Mouse (Mus musculus) MEL (cell line): ENCODE data around the gene Obp2b. TPM values are rescaled to one million over a fixed set of nuclear protein-coding genes. Genes with fewer than 3 reads are reported as not detected.

ENCODE experiments used
- DNase-seq: peaks from one replicate; pipeline ENCODE4 v3.0.0; 2011; ENCODE audit warnings: low read depth, low spot score
- H3K27ac ChIP-seq: 2 replicates; pipeline ENCODE4 v1.5.1; 2012; ENCODE audit warnings: low read depth, mild to moderate bottlenecking, control low read depth, low read length, moderate library complexity; ENCODE audit not compliant: control insufficient read depth
- H3K27me3 ChIP-seq, 2 experiments: fragments of 150-350 bp in 1 of 2; sonication (generic) in 1 of 2; 2 replicates each; pipeline ENCODE4 v1.6.1; 2012; ENCODE audit warnings: low read length in 2 of 2, mild to moderate bottlenecking in 2 of 2, improper control_type of control experiment in 1 of 2, moderate library complexity in 1 of 2; ENCODE audit not compliant: insufficient read depth in 2 of 2, control insufficient read depth in 1 of 2
- H3K36me3 ChIP-seq, 2 experiments: 2 replicates each; pipeline ENCODE4 v1.6.1; 2012 to 2014; ENCODE audit warnings: low read length in 2 of 2, improper control_type of control experiment in 1 of 2, inconsistent platforms in 1 of 2, mild to moderate bottlenecking in 1 of 2; ENCODE audit not compliant: insufficient read depth in 2 of 2, control insufficient read depth in 1 of 2
- H3K4me1 ChIP-seq, 2 experiments: fragments of 150-350 bp in 1 of 2; sonication (generic) in 1 of 2; 2 replicates each; pipeline ENCODE4 v1.6.1; 2012; ENCODE audit warnings: low read length in 2 of 2, improper control_type of control experiment in 1 of 2, mild to moderate bottlenecking in 1 of 2; ENCODE audit not compliant: insufficient read depth in 2 of 2, control insufficient read depth in 1 of 2
- H3K4me3 ChIP-seq, 2 experiments: fragments of 150-350 bp in 1 of 2; sonication (generic) in 1 of 2; 2 replicates each; pipeline ENCODE4 v1.5.1; 2012; ENCODE audit warnings: low read depth in 2 of 2, low read length in 2 of 2, mild to moderate bottlenecking in 2 of 2, moderate library complexity in 2 of 2, control low read depth in 1 of 2, improper control_type of control experiment in 1 of 2; ENCODE audit not compliant: control insufficient read depth in 1 of 2, insufficient read depth in 1 of 2
- H3K79me2 ChIP-seq: 2 replicates; pipeline ENCODE4 v1.6.1; 2012; ENCODE audit warnings: mild to moderate bottlenecking, low read length, moderate library complexity; ENCODE audit not compliant: control insufficient read depth, poor library complexity, insufficient read depth
- H3K9ac ChIP-seq: 2 replicates; pipeline ENCODE4 v1.6.1; 2012; ENCODE audit warnings: low read depth, mild to moderate bottlenecking, control low read depth, low read length, moderate library complexity; ENCODE audit not compliant: control insufficient read depth, poor library complexity, severe bottlenecking
- H3K9me3 ChIP-seq: fragments of 150-350 bp; sonication (generic); replicated peaks from 2 replicates; pipeline ENCODE4 v1.6.1; 2012; ENCODE audit warnings: mild to moderate bottlenecking, low read length, improper control_type of control experiment, moderate library complexity; ENCODE audit not compliant: insufficient read depth
- CHD1 ChIP-seq: IDR thresholded peaks from 2 replicates; pipeline ENCODE4 v1.6.1; 2012; ENCODE audit warnings: low read depth, mild to moderate bottlenecking, inconsistent platforms, low read length, improper control_type of control experiment
- CHD2 ChIP-seq: IDR thresholded peaks from 2 replicates; pipeline ENCODE4 v1.6.1; 2011; ENCODE audit warnings: low read length, improper control_type of control experiment
- E2F4 ChIP-seq: IDR thresholded peaks from 2 replicates; pipeline ENCODE4 v1.6.1; 2011; ENCODE audit warnings: low read depth, low read length, improper control_type of control experiment, borderline replicate concordance
- ELF1 ChIP-seq: IDR thresholded peaks from 2 replicates; pipeline ENCODE4 v1.6.1; 2014; ENCODE audit warnings: low read depth, mild to moderate bottlenecking, inconsistent platforms, low read length, improper control_type of control experiment, moderate library complexity
- EP300 ChIP-seq, 2 experiments: IDR thresholded peaks; 2 replicates each; pipeline ENCODE4 v1.6.1; 2011; ENCODE audit warnings: improper control_type of control experiment in 2 of 2, low read length in 2 of 2, low read depth in 1 of 2, mild to moderate bottlenecking in 1 of 2
- ETS1 ChIP-seq: IDR thresholded peaks from 2 replicates; pipeline ENCODE4 v1.6.1; 2012; ENCODE audit warnings: low read depth, mild to moderate bottlenecking, inconsistent platforms, low read length, improper control_type of control experiment, moderate library complexity
- GABPA ChIP-seq: IDR thresholded peaks from 2 replicates; pipeline ENCODE4 v1.6.1; 2012; ENCODE audit warnings: low read depth, mild to moderate bottlenecking, inconsistent platforms, low read length, improper control_type of control experiment, moderate library complexity
- JUND ChIP-seq: IDR thresholded peaks from 2 replicates; pipeline ENCODE4 v1.6.1; 2011; ENCODE audit warnings: low read depth, mild to moderate bottlenecking, improper control_type of control experiment, low read length
- MAFK ChIP-seq: IDR thresholded peaks from 2 replicates; pipeline ENCODE4 v1.6.1; 2011; ENCODE audit warnings: low read depth, mild to moderate bottlenecking, low read length, improper control_type of control experiment, borderline replicate concordance
- MAZ ChIP-seq: IDR thresholded peaks from 2 replicates; pipeline ENCODE4 v1.6.1; 2012; ENCODE audit warnings: low read depth, mild to moderate bottlenecking, inconsistent platforms, low read length, improper control_type of control experiment
- MXI1 ChIP-seq: IDR thresholded peaks from 2 replicates; pipeline ENCODE4 v1.6.1; 2011; ENCODE audit warnings: mild to moderate bottlenecking, low read depth, low read length, improper control_type of control experiment
- MYB ChIP-seq: IDR thresholded peaks from 2 replicates; pipeline ENCODE4 v1.6.1; 2011; ENCODE audit warnings: mild to moderate bottlenecking, low read depth, low read length, improper control_type of control experiment
- NRF1 ChIP-seq: IDR thresholded peaks from 2 replicates; pipeline ENCODE4 v1.6.1; 2014; ENCODE audit warnings: low read depth, mild to moderate bottlenecking, inconsistent platforms, low read length, improper control_type of control experiment, moderate library complexity; ENCODE audit not compliant: poor library complexity, insufficient read depth, severe bottlenecking
- POLR2A ChIP-seq, 2 experiments: IDR thresholded peaks; 2 replicates each; pipeline ENCODE4 v1.6.1; 2011 to 2012; ENCODE audit warnings: low read length in 2 of 2, mild to moderate bottlenecking in 2 of 2, control low read depth in 1 of 2, improper control_type of control experiment in 1 of 2, low read depth in 1 of 2, moderate library complexity in 1 of 2; ENCODE audit not compliant: control insufficient read depth in 1 of 2, insufficient read depth in 1 of 2, poor library complexity in 1 of 2
- POLR2AphosphoS2 ChIP-seq: IDR thresholded peaks from 2 replicates; pipeline ENCODE4 v1.6.1; 2011; ENCODE audit warnings: low read length, improper control_type of control experiment
- POLR2AphosphoS5 ChIP-seq: IDR thresholded peaks from 2 replicates; pipeline ENCODE4 v1.6.1; 2012; ENCODE audit warnings: low read depth, borderline replicate concordance, mild to moderate bottlenecking, inconsistent platforms, low read length, moderate library complexity, mixed read lengths
- RAD21 ChIP-seq: IDR thresholded peaks from 2 replicates; pipeline ENCODE4 v1.6.1; 2011; ENCODE audit warnings: mild to moderate bottlenecking, low read depth, low read length, improper control_type of control experiment
- RCOR1 ChIP-seq: IDR thresholded peaks from 2 replicates; pipeline ENCODE4 v1.6.1; 2012; ENCODE audit warnings: low read depth, mild to moderate bottlenecking, inconsistent platforms, low read length, improper control_type of control experiment
- SIN3A ChIP-seq: IDR thresholded peaks from 2 replicates; pipeline ENCODE4 v1.6.1; 2012; ENCODE audit warnings: low read length, improper control_type of control experiment, inconsistent platforms
- SMC3 ChIP-seq: IDR thresholded peaks from 2 replicates; pipeline ENCODE4 v1.6.1; 2011; ENCODE audit warnings: low read depth, low read length, improper control_type of control experiment
- TAL1 ChIP-seq: IDR thresholded peaks from 2 replicates; pipeline ENCODE4 v1.6.1; 2012; ENCODE audit warnings: mild to moderate bottlenecking, inconsistent platforms, low read length, moderate library complexity, mixed read lengths
- UBTF ChIP-seq: IDR thresholded peaks from 2 replicates; pipeline ENCODE4 v1.6.1; 2012; ENCODE audit warnings: low read depth, mild to moderate bottlenecking, inconsistent platforms, low read length, improper control_type of control experiment, moderate library complexity, borderline replicate concordance; ENCODE audit not compliant: insufficient read depth
- USF1 ChIP-seq: IDR thresholded peaks from 2 replicates; pipeline ENCODE4 v1.6.1; 2014; ENCODE audit warnings: low read depth, mild to moderate bottlenecking, inconsistent platforms, low read length, improper control_type of control experiment, moderate library complexity
- USF2 ChIP-seq, 2 experiments: IDR thresholded peaks; 2 replicates each; pipeline ENCODE4 v1.6.1; 2011 to 2012; ENCODE audit warnings: improper control_type of control experiment in 2 of 2, low read length in 2 of 2, borderline replicate concordance in 1 of 2, inconsistent platforms in 1 of 2, low read depth in 1 of 2, mild to moderate bottlenecking in 1 of 2; ENCODE audit not compliant: insufficient read depth in 1 of 2
- ZNF384 ChIP-seq: IDR thresholded peaks from 2 replicates; pipeline ENCODE4 v1.6.1; 2012; ENCODE audit warnings: low read depth, mild to moderate bottlenecking, inconsistent platforms, low read length, improper control_type of control experiment
- polyA plus RNA-seq, 2 experiments: library from polyadenylated mRNA; stranded (reverse) in 1 of 2; unstranded in 1 of 2; fragments of >175 nt in 1 of 2; fragments of >200 nt in 1 of 2; gene quantifications; 2 replicates each; pipeline versions ENCODE4 v1.2.1 to v1.2.4; 2012; ENCODE audit warnings: low replicate concordance in 2 of 2, low read depth in 1 of 2; ENCODE audit not compliant: insufficient read length in 2 of 2, insufficient read depth in 1 of 2, missing spikeins in 1 of 2
- total RNA-seq: library from RNA; depleted of rRNA; stranded (reverse); fragments of 300-350 nt; gene quantifications from 2 replicates; pipeline ENCODE4 v1.2.3, GENCODE M21; 2012

Gene Obp2b
- total and polyA plus RNA-seq, 3 experiments, result not detected

GRCm38 (mm10) chr2:25717222-25717621 lies 19.6 kb upstream of the Obp2b start:
- no peaks in the 10 kb centered on the region for H3K4me1 ChIP-seq
- H3K9ac ChIP-seq, result no peak overlapping the region
- H3K9me3 ChIP-seq, result no peaks in the 10 kb centered on the region
- DNase-seq, result no peak
- no peaks in the 10 kb centered on the region for H3K79me2 ChIP-seq
- no peaks in the 10 kb centered on the region for H3K36me3 ChIP-seq
- no peak overlapping the region for H3K27ac ChIP-seq
- no peak overlapping the region for H3K4me3 ChIP-seq
- no peak for TF ChIP-seq NRF1
- TF ChIP-seq E2F4, result no peak
- no peak for TF ChIP-seq ETS1
- no peak for TF ChIP-seq MAZ
- no peak for TF ChIP-seq MAFK
- no peak for TF ChIP-seq ELF1
- no peak for TF ChIP-seq CHD2
- TF ChIP-seq ZNF384, result no peak
- TF ChIP-seq POLR2AphosphoS5, result no peak
- TF ChIP-seq SIN3A, result no peak
- TF ChIP-seq POLR2A (IDR thresholded peaks at IDR 0.05; ENCODE audit: control insufficient read depth in 1 of 2, insufficient read depth in 1 of 2, low read depth in 1 of 2, low read length in 2 of 2, poor library complexity in 1 of 2), result no peak
- no peak for TF ChIP-seq TAL1
- peaks cover 2 to 4% of the 10 kb centered on the region in 2 experiments; a peak in 2 of 4 replicates for H3K27me3 ChIP-seq

GRCm38 (mm10) chr2:25733199-25733930 lies 3.4 kb upstream of the Obp2b start:
- DNase-seq, result no peak
- Histone ChIP-seq H3K4me1 (no peaks in the 10 kb centered on the region), H3K79me2 (no peaks in the 10 kb centered on the region), H3K4me3 (no peak overlapping the region), H3K9me3 (no peaks in the 10 kb centered on the region), H3K27me3 (no peaks in the 10 kb centered on the region; a peak in 1 of 4 replicates), H3K36me3 (no peaks in the 10 kb centered on the region), H3K9ac (no peak overlapping the region), H3K27ac (no peak overlapping the region)
- no peak for TF ChIP-seq GABPA
- TF ChIP-seq ELF1, result no peak
- TF ChIP-seq NRF1, result no peak
- TF ChIP-seq RCOR1, result no peak
- no peak for TF ChIP-seq MXI1
- no peak for TF ChIP-seq SIN3A
- no peak for TF ChIP-seq USF2 (IDR thresholded peaks at IDR 0.05; ENCODE audit: borderline replicate concordance in 1 of 2, insufficient read depth in 1 of 2, low read depth in 1 of 2, low read length in 2 of 2)
- TF ChIP-seq USF1, result no peak
- no peak for TF ChIP-seq MYB
- TF ChIP-seq MAFK, result no peak
- no peak for TF ChIP-seq POLR2AphosphoS5
- no peak for TF ChIP-seq RAD21
- no peak for TF ChIP-seq UBTF
- no peak for TF ChIP-seq JUND
- TF ChIP-seq POLR2AphosphoS2, result no peak
- TF ChIP-seq EP300 (IDR thresholded peaks at IDR 0.05; ENCODE audit: low read depth in 1 of 2, low read length in 2 of 2), result no peak
- no peak for TF ChIP-seq SMC3
- TF ChIP-seq CHD1, result no peak
